Mouse (Mus musculus): ENCODE data around the gene Thg1l. TPM values are rescaled to one million over a fixed set of nuclear protein-coding genes. Genes with fewer than 3 reads are reported as not detected.

The Thg1l gene
- not detected in 2 replicates for polyA plus RNA-seq (2012; ENCODE audit: insufficient read depth, insufficient read length, low replicate concordance, missing spikeins)

DNA sequence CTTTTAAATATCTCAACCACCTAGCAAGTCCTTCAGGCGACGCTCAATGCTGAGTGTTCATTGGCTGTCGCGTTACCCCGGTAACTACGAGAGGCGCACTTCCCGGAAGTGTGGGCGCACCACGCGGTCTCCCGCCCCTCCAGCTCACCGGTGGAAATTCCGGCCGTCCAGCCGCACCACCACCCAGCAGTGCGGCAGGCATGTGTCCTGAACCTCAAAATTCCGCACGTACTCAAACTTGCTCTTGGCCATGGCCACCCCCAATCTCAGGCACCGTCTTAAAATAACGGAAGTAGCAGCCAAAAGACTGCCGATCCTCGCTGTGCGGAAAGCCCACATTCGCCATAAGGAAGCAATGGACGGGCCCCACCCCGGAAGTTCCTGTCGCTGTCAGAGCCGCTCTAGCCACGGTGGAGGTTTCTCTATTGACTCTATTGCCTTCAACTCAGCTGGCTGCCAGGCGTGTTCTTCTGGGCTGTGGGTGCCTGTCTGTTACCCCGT is at the start of gene Thg1l:
Thg1l (minus strand) TSS at position 368 of the 501 bp plus-strand sequence.
- H3K4me3 ChIP-seq (ENCODE audit: insufficient read depth, low read depth, low read length), result peak within 1 kb of the TSS; percentile 79
- H3K27ac ChIP-seq (ENCODE audit: insufficient read depth, low read depth, low read length), result peak within 1 kb of the TSS; percentile 52; the same call in 1 of the 2 replicates
- no peaks in the 10 kb centered on the region for H3K4me1 ChIP-seq (ENCODE audit: control insufficient read depth, insufficient read depth, low read length)
- WGBS, result under 1% methylated on average over 32 of the region's 32 CpGs
- peak; percentile 69 for TF ChIP-seq POLR2A (IDR thresholded peaks at IDR 0.05; ENCODE audit: insufficient read depth, low read depth, low read length)
- no peak for TF ChIP-seq CTCF (IDR thresholded peaks at IDR 0.05; ENCODE audit: insufficient read depth, low read depth, low read length)

DNA sequence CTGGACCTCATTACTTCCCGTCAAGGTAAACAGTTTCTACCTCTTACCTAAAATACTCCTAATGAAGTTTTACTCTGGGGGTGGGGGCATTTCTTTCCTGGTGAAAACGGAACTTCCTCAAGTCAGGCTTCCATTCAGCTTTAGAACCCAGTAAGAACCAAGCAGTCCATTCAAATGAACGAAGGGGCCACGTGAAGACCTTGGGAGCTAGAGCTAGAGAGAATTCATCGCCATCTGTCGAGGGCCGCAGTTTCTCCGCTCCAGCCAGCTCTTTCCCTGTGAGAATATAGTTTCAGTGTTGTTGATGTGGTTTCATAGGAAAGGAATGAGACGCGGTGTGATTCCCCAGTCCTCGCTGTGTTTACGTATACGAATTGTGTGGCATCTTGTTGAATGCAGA is 36.8 kb upstream of the Thg1l start:
- no peak overlapping the region for H3K4me3 ChIP-seq (ENCODE audit: insufficient read depth, low read depth, low read length)
- H3K4me1 ChIP-seq (ENCODE audit: control insufficient read depth, insufficient read depth, low read length), result peaks cover 5% of the 10 kb centered on the region; the same call in 1 of the 2 replicates
- TF ChIP-seq CTCF (IDR thresholded peaks at IDR 0.05; ENCODE audit: insufficient read depth, low read depth, low read length) (no peak), POLR2A (IDR thresholded peaks at IDR 0.05; ENCODE audit: insufficient read depth, low read depth, low read length) (no peak)
- no peak overlapping the region for H3K27ac ChIP-seq (ENCODE audit: insufficient read depth, low read depth, low read length)
- WGBS, result 65% methylated on average over 13 of the region's 13 CpGs

DNA sequence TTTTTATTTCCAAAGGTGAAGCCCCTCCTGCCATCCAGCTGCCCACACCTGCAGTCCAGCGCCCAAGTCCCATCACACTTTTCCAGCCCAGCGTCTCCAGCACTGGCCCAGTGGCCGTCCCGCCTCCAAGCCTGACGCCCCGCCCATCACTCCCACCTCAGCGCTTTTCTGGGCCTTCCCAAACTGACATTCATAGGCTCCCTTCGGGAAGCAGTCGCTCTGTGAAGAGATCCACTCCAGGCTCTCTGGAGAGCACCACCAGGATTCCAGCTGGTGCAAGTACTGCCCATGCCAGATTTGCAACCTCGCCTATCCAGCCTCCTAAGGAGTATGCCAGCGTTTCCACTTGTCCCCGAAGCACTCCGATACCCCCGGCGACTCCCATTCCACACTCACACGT is 36.3 kb upstream of the Thg1l start:
- H3K4me3 ChIP-seq (ENCODE audit: insufficient read depth, low read depth, low read length), result no peak overlapping the region
- H3K4me1 ChIP-seq (ENCODE audit: control insufficient read depth, insufficient read depth, low read length), result peaks cover 5% of the 10 kb centered on the region; the same call in 1 of the 2 replicates
- 15% methylated on average over 16 of the region's 16 CpGs for WGBS
- no peak overlapping the region for H3K27ac ChIP-seq (ENCODE audit: insufficient read depth, low read depth, low read length)
- TF ChIP-seq CTCF (IDR thresholded peaks at IDR 0.05; ENCODE audit: insufficient read depth, low read depth, low read length) (no peak), POLR2A (IDR thresholded peaks at IDR 0.05; ENCODE audit: insufficient read depth, low read depth, low read length) (no peak)

DNA sequence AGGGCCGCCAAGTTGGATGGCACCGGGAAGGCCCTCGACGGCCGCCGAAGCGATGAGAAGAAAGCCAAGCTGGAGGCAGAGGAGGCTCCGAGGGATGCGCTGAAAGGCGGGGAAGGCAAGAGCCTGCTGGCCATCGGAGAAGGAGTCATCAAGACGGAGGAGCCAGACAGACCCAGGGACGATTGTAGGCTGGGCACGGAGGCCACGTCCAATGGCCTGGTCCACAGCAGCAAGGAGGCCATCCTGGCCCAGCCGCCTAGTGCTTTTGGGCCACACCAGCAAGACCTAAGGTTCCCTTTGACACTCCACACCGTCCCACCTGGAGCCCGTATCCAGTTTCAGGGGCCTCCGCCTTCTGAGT is 25.6 kb upstream of the Thg1l start:
- 49% methylated on average over 19 of the region's 19 CpGs for WGBS
- Histone ChIP-seq H3K4me1 (ENCODE audit: control insufficient read depth, insufficient read depth, low read length) (peaks cover 6% of the 10 kb centered on the region), H3K4me3 (ENCODE audit: insufficient read depth, low read depth, low read length) (peak overlapping the region; percentile 66), H3K27ac (ENCODE audit: insufficient read depth, low read depth, low read length) (no peak overlapping the region)
- TF ChIP-seq POLR2A (IDR thresholded peaks at IDR 0.05; ENCODE audit: insufficient read depth, low read depth, low read length) (no peak), CTCF (IDR thresholded peaks at IDR 0.05; ENCODE audit: insufficient read depth, low read depth, low read length) (no peak)

DNA sequence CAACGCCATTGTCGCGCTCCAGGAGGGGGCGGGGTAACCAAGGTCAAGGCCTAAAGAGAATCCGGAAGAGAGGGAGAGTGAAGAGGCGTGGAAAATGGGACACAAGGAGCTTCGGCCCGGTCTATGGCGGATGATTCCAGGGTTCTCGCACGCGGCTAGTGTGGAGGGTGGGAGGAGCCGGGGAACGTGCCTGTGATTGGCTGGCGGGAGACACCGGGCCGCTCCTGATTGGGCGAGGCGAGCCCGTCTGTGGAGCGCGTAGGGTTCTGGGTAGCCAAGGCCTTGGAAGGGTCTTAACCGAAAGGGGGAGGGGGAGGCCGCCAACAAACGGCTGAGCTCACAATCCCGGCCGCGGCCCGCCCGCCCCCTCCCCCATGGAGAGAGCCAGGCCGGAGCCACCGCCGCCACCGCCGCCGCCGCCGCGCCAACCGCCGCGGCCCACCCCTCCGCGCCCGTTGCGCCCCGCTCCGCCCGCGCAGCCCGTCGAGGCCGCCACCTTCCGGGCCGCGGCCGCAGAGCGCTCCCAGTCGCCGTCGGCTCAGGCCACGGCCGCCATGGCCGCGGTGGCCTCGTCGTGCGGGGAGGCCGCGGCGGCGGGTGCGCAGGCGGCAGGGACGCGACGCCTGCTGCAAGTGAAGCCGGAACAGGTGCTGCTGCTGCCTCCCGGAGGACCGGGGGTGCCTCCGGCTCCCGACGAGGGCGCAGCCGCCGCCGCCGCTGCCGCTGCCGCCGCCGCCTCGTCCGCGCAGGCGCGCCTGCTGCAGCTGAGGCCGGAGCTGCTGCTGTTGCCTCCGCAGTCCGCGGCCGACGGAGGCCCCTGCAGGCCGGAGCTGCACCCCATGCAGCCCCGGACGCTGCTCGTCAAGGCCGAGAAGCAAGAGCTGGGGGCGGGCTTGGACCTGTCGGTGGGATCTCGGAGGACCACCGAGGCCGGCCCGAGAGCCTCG is 24.9 kb upstream of the Thg1l start, which contains the start of gene Sox30:
Sox30 (plus strand) TSS at position 365 of the 947 bp plus-strand sequence.
- peaks cover 6% of the 10 kb centered on the region for H3K4me1 ChIP-seq (ENCODE audit: control insufficient read depth, insufficient read depth, low read length)
- H3K27ac ChIP-seq (ENCODE audit: insufficient read depth, low read depth, low read length), result no peak within 1 kb of the TSS
- 12% methylated on average over 115 of the region's 115 CpGs for WGBS
- TF ChIP-seq POLR2A (IDR thresholded peaks at IDR 0.05; ENCODE audit: insufficient read depth, low read depth, low read length) (peak; percentile 29; the same call in 1 of the 2 replicates), CTCF (IDR thresholded peaks at IDR 0.05; ENCODE audit: insufficient read depth, low read depth, low read length) (no peak)
- peak within 1 kb of the TSS; percentile 66 for H3K4me3 ChIP-seq (ENCODE audit: insufficient read depth, low read depth, low read length)

DNA sequence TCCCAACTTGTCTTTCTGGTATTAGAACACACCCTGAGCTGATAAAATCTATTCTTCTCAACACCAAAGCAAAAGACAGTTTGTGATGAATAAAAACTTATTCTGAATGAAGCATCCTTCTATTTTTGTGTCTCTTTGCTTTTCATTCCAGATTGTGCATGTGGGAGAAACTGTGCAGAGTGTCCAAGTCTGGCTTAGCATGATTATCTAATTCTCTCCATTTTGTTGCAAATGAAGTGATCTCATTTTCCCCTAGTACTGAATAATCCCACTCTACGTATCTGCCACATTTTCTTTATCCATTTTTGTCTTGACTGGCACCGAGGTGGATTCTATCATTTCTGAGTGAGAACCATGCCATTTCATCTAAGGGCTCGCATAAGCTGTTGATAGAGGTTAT is 20.8 kb upstream of the Thg1l start:
- Histone ChIP-seq H3K27ac (ENCODE audit: insufficient read depth, low read depth, low read length) (no peak overlapping the region), H3K4me3 (ENCODE audit: insufficient read depth, low read depth, low read length) (no peak overlapping the region), H3K4me1 (ENCODE audit: control insufficient read depth, insufficient read depth, low read length) (peaks cover 6% of the 10 kb centered on the region)
- 73% methylated on average over 3 of the region's 3 CpGs for WGBS
- no peak for TF ChIP-seq POLR2A (IDR thresholded peaks at IDR 0.05; ENCODE audit: insufficient read depth, low read depth, low read length)

DNA sequence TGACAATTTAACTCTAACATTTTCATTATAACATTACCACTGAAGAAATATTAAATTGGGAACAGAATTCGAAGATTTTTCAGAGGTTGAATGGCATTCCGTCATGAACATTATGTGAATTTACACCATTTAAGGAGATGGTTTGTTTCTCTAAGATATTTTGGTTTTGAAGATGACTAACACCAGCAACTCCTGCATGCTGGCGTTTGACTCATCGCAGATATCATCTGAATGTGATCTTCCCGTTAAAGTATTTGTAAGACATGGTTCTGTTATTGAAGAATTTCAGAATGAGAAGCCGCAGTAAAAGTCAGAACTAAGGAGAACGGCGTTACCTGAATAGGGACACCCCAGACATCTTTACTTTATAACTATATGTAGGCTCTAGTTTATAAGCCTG is 19.2 kb upstream of the Thg1l start:
- no peak for TF ChIP-seq POLR2A (IDR thresholded peaks at IDR 0.05; ENCODE audit: insufficient read depth, low read depth, low read length)
- TF ChIP-seq CTCF (IDR thresholded peaks at IDR 0.05; ENCODE audit: insufficient read depth, low read depth, low read length), result no peak

DNA sequence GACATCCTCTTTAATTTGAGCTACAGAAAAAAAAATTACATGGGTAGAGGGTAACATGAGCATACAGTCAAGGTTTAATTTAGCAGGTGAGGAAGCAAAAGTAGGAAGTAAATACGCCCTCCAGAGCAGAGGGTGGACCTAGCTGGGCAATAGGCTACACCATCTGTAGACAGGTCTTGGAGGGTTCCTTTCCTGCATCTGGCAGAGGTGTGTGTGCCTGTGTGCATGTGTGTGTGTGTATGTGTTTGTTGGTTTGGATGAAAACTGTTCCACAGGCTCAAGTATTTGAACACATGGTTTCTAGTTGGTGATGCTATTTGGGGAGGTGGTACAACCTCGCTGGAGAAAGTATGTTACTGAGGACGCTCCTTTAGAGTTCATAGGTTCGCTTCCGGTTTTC is 18.3 kb upstream of the Thg1l start:
- H3K27ac ChIP-seq (ENCODE audit: insufficient read depth, low read depth, low read length), result no peak overlapping the region
- WGBS, result 89% methylated on average over 5 of the region's 5 CpGs
- TF ChIP-seq CTCF (IDR thresholded peaks at IDR 0.05; ENCODE audit: insufficient read depth, low read depth, low read length), result no peak
- no peak for TF ChIP-seq POLR2A (IDR thresholded peaks at IDR 0.05; ENCODE audit: insufficient read depth, low read depth, low read length)
- H3K4me3 ChIP-seq (ENCODE audit: insufficient read depth, low read depth, low read length), result no peak overlapping the region
- H3K4me1 ChIP-seq (ENCODE audit: control insufficient read depth, insufficient read depth, low read length), result no peaks in the 10 kb centered on the region

More for the DNA sequence above, 19.2 kb upstream of the Thg1l start:
- WGBS, result 87% methylated on average over 8 of the region's 8 CpGs
- H3K4me3 ChIP-seq (ENCODE audit: insufficient read depth, low read depth, low read length), result no peak overlapping the region
- H3K27ac ChIP-seq (ENCODE audit: insufficient read depth, low read depth, low read length), result no peak overlapping the region
- no peaks in the 10 kb centered on the region for H3K4me1 ChIP-seq (ENCODE audit: control insufficient read depth, insufficient read depth, low read length)

DNA sequence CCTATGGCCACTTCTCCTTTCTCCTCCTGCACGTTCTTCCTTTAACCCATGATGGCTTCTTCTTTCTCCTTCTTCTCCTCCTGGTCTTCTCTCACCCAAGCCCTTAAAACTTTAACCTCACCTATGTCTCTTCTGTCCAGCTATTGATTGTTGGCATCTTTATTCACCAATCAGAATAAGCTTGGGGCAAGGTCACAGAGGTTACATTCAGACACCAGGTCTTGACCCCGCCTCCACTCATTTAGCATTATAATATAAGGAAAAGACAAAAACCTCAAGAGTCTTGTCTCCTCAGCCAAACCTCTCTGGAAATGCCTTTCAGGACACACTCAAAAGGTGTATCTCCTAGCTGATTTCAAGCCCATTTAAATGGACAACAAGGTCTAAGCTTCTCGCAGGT is 13.2 kb upstream of the Thg1l start:
- TF ChIP-seq POLR2A (IDR thresholded peaks at IDR 0.05; ENCODE audit: insufficient read depth, low read depth, low read length) (no peak), CTCF (IDR thresholded peaks at IDR 0.05; ENCODE audit: insufficient read depth, low read depth, low read length) (no peak)
- 86% methylated on average over 3 of the region's 3 CpGs for WGBS
- no peak overlapping the region for H3K27ac ChIP-seq (ENCODE audit: insufficient read depth, low read depth, low read length)
- H3K4me1 ChIP-seq (ENCODE audit: control insufficient read depth, insufficient read depth, low read length), result no peaks in the 10 kb centered on the region
- H3K4me3 ChIP-seq (ENCODE audit: insufficient read depth, low read depth, low read length), result no peak overlapping the region

Measured in olfactory bulb, adult 2 months (tissue).